Mouse (Mus musculus) erythroblast, embryonic 14.5 days (primary cell): Measurements from ENCODE around the gene Peli2. TPM values are rescaled to one million over a fixed set of nuclear protein-coding genes. Genes with fewer than 3 reads are reported as not detected.
"Not testable (repeated sequence)": the region's sequence is repeated elsewhere in the genome, so short reads cannot be mapped to it uniquely, and the experiment has no call there.

Source experiments
- H3K27me3 ChIP-seq: 2 replicates; pipeline ENCODE4 v1.6.1; 2012; ENCODE audit warnings: inconsistent platforms; ENCODE audit not compliant: control insufficient read depth
- H3K36me3 ChIP-seq: 2 replicates; pipeline ENCODE4 v1.6.1; 2012; ENCODE audit warnings: mild to moderate bottlenecking, inconsistent platforms; ENCODE audit not compliant: control insufficient read depth
- H3K4me1 ChIP-seq: 2 replicates; pipeline ENCODE4 v1.6.1; 2012; ENCODE audit warnings: inconsistent platforms; ENCODE audit not compliant: control insufficient read depth
- H3K4me3 ChIP-seq: replicated peaks from 2 replicates; pipeline ENCODE3; 2012; ENCODE audit warnings: moderate library complexity, mild to moderate bottlenecking, inconsistent platforms
- H3K9me3 ChIP-seq: 2 replicates; pipeline ENCODE4 v1.6.1; 2012; ENCODE audit warnings: low read length, inconsistent platforms, mixed read lengths; ENCODE audit not compliant: control insufficient read depth
- GATA1 ChIP-seq: IDR thresholded peaks from 2 replicates; pipeline ENCODE4 v1.6.1; 2012; ENCODE audit warnings: low read length, inconsistent platforms, mixed read lengths
- TAL1 ChIP-seq: IDR thresholded peaks from 3 replicates; pipeline ENCODE4 v1.6.1; 2012; ENCODE audit warnings: low read length, inconsistent platforms, mixed read lengths
- polyA plus RNA-seq: library from polyadenylated mRNA; stranded (reverse); fragments of >175 nt; gene quantifications from 2 replicates; pipeline ENCODE4 v1.2.3, GENCODE M21; 2012

Peli2 gene
- 0.04 TPM in 1 of 2 replicates, not detected in the other for polyA plus RNA-seq

- Histone ChIP-seq H3K4me3 (peak within 1 kb of the TSS; percentile 56), H3K36me3 (no peaks in the 10 kb centered on the region), H3K4me1 (no peaks in the 10 kb centered on the region), H3K27me3 (peaks cover 52% of the 10 kb centered on the region), H3K9me3 (no peaks in the 10 kb centered on the region)
- TF ChIP-seq GATA1: no peak
- no peak for TF ChIP-seq TAL1
Measured at GRCm38 (mm10) chr14:48120752-48121528, at the start of gene Peli2. Gene Peli2, plus strand, starts transcription at chr14:48120823.

- no peak for TF ChIP-seq GATA1
- no peak for TF ChIP-seq TAL1
- no peaks in the 10 kb centered on the region for H3K4me1 ChIP-seq
Measured at GRCm38 (mm10) chr14:48072104-48072503, 48.5 kb upstream of the Peli2 start.

GRCm38 (mm10) chr14:48073247-48074161, 47.1 kb upstream of the Peli2 start:
- no peaks in the 10 kb centered on the region for H3K36me3 ChIP-seq
- H3K4me3 ChIP-seq: no peak overlapping the region
- TF ChIP-seq TAL1 (no peak), GATA1 (no peak)
- H3K27me3 ChIP-seq: no peaks in the 10 kb centered on the region
- no peaks in the 10 kb centered on the region for H3K4me1 ChIP-seq
- H3K9me3 ChIP-seq: no peaks in the 10 kb centered on the region

More at GRCm38 (mm10) chr14:48072104-48072503, 48.5 kb upstream of the Peli2 start:
- H3K36me3 ChIP-seq: no peaks in the 10 kb centered on the region
- no peaks in the 10 kb centered on the region for H3K9me3 ChIP-seq
- no peak overlapping the region for H3K4me3 ChIP-seq
- no peaks in the 10 kb centered on the region for H3K27me3 ChIP-seq

GRCm38 (mm10) chr14:48079574-48079973, 41.0 kb upstream of the Peli2 start:
- not testable (repeated sequence) for H3K9me3 ChIP-seq, H3K36me3 ChIP-seq, H3K27me3 ChIP-seq, H3K4me1 ChIP-seq, H3K4me3 ChIP-seq

- TF ChIP-seq GATA1 (no peak), TAL1 (no peak)
- Histone ChIP-seq H3K4me1 (no peaks in the 10 kb centered on the region), H3K36me3 (no peaks in the 10 kb centered on the region), H3K4me3 (no peak overlapping the region), H3K27me3 (no peaks in the 10 kb centered on the region), H3K9me3 (no peaks in the 10 kb centered on the region)
Measured at GRCm38 (mm10) chr14:48083836-48084812, 36.5 kb upstream of the Peli2 start.

- Histone ChIP-seq H3K27me3 (no peaks in the 10 kb centered on the region), H3K4me1 (no peaks in the 10 kb centered on the region), H3K9me3 (no peaks in the 10 kb centered on the region), H3K36me3 (no peaks in the 10 kb centered on the region), H3K4me3 (no peak overlapping the region)
- TF ChIP-seq TAL1: no peak
- TF ChIP-seq GATA1: no peak
Measured at GRCm38 (mm10) chr14:48086682-48087297, 33.8 kb upstream of the Peli2 start.

GRCm38 (mm10) chr14:48087298-48087830, 33.3 kb upstream of the Peli2 start:
- Histone ChIP-seq H3K4me3 (no peak overlapping the region), H3K4me1 (no peaks in the 10 kb centered on the region), H3K36me3 (no peaks in the 10 kb centered on the region), H3K27me3 (no peaks in the 10 kb centered on the region), H3K9me3 (no peaks in the 10 kb centered on the region)
- TF ChIP-seq TAL1: no peak
- TF ChIP-seq GATA1: no peak

- Histone ChIP-seq H3K4me3 (no peak overlapping the region), H3K4me1 (no peaks in the 10 kb centered on the region), H3K27me3 (no peaks in the 10 kb centered on the region), H3K9me3 (no peaks in the 10 kb centered on the region), H3K36me3 (no peaks in the 10 kb centered on the region)
- TF ChIP-seq TAL1: no peak
- TF ChIP-seq GATA1: no peak
Measured at GRCm38 (mm10) chr14:48090465-48090864, 30.2 kb upstream of the Peli2 start.
